Mouse (Mus musculus) right cerebral cortex, postnatal 10 days (tissue): ENCODE data around the gene Ercc2.

Source experiments
- DNase-seq, 2 experiments: peaks; one replicate each; pipeline ENCODE4 v3.0.0; 2021; ENCODE audit warnings: low spot score in 2 of 2

Gene Ercc2

DNA sequence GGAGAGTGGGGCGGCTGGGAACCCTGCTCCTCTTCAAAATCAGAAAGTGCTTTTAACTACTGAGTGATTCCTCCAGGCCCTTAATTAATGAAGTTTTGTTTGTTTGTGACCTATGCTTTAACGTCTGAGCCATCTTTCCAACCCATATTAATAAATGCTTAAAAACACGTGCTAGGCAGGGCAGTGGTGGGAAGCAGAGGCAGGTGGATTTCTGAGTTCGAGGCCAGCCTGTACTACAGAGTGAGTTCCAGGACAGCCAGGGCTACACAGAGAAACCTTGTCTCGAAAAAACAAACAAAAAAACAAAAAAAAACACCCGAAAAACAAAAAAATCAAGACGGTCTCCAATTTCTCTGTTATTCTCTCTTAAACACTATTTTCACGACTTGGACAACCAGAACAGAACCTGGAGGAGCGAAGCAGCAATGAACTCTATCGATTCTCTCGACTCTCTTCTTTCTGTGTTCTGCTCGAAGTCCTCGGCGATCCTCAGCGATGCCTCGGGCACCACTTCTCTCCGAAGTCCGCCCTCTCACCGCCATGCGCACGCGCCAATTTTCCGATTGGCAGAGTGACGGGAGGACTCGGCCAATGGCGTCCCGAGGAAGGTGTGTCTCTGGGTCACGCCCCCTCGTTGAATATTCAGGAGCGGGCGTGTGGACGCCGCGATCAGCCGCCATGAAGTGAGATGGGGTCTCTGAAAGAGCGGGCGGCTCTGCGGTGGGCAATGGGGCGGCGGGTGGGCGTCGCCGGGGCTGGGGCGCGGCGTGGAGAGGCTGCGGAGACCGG lies at the start of gene Ercc2:
Gene Ercc2 (plus strand): TSS at position 634 of the 789 bp plus-strand sequence.
- DNase-seq, result peak; percentile 99 to 100

DNA sequence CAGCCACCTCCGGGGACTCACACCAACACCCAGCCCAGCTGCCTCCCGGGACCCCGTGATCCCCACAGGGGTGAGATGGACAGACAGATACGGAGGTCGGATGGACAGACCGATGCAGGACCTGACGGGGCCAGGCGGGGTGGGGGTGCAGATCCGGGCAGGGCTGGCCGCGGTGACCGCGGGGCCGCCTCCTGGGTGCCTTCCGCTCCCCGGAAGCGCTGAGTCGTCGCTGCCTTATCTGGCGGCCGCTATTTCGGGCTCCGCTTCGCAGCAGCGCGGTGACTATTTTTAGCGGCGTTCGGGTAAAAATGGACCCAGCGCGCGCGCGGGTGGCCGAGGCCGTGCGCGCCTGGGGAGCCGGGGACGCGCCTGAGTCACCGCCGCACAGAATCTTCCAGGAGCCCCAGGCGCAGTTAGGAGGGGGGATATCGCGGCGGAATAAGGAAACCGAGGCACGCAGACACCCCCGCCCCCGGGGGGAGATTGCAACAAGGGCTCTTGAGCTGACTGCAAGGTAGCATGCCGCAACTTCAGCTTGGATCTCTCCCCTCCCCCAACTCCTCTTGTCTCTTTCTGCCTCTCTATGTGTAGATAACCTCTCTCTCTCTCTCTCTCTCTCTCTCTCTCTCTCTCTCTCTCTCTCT lies 49.0 kb upstream of the Ercc2 start:
- peak; percentile 90 for DNase-seq

DNA sequence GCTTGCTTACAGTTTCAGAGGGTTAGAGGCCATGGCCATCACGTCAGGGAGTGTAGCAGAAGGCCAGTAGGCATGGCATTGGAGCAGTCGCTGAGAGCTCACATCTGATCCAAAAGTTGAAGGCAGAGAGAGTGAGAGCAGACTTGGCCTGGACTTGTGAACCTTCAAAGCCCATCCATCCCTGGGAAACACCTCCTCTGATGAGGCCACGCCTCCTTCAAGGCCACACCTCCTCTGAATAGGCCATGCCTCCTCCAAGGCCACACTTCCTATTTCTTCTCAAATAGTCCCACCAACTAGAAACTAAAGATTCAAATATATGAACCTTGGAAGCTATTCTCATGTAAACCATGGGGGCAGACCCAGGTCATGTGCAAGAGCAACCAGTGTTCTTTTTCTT lies 46.2 kb upstream of the Ercc2 start:
- DNase-seq, result no peak

DNA sequence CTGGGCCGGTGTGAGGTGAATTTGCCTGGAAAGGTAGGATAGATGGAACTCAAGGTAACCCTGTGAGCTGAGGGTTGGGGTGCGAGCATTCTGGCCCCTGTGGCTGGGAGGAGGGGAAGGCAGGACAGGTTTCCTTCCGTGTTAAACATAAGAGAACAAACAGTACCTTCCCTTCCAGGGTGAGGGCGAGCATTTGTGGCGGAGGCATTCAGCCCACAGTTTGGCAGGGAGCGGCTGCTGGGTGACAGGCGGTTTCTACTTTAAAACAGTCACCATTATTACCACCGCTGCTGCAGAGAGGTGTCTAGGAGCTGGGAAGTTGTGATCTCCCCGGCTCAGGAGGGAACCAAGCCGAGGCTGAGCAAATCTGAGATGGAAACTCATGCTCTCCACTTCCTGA lies 44.7 kb upstream of the Ercc2 start:
- DNase-seq, result no peak

DNA sequence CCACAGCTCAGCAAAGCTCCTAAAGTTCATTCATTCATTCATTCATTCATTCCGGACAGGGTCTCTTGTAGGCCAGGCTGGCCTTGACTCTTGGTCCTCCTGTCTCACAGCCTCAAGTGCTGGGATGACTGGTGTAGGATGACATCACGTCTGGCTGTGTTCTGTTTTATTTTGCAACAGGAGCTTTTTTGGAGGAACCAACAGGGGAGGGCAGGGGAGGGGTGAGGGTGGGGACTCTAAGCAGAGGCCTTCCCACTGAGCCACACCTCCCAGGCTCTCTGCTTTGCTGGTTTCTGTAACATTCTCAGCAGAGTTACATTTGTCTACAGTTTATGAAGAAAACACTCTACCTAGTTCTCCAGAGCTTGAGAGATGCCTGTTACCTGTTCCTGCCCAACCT lies 43.8 kb upstream of the Ercc2 start:
- DNase-seq, result no peak

DNA sequence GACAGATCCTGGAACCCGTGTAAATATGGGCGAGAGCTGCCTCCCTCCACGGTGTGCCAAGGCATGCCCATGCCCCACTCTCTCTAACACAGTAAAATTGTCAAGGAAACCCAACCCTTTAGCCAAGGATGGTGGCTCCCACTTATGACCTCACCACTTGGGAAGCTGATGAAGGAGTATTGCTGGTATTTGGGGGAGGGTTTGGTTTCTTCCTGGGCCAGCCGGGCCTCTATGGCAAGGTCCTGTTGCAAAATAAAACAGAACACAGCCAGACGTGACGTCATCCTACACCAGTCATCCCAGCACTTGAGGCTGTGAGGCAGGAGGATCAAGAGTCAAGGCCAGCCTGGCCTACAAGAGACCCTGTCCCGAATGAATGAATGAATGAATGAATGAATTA lies 43.2 kb upstream of the Ercc2 start:
- no peak for DNase-seq

DNA sequence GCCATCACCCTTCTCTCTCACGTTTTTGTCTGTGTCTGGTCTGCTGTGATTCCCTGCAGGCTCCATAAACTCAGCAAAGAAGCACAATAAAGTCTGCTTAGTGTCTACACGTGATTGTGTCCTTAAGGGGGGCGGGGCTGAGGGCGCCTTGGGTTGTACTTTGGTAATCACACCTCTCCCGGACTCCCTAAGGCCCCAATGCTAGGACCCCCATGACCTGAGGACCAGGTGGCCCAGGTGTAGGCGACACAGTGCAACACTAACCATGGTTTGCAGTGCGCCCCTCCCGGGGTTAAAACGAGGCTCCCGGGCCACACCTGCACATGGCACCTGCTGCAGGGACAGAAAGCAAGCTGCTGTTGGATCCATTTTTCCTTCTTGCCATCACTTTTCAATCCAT lies 40.6 kb upstream of the Ercc2 start:
- no peak for DNase-seq

DNA sequence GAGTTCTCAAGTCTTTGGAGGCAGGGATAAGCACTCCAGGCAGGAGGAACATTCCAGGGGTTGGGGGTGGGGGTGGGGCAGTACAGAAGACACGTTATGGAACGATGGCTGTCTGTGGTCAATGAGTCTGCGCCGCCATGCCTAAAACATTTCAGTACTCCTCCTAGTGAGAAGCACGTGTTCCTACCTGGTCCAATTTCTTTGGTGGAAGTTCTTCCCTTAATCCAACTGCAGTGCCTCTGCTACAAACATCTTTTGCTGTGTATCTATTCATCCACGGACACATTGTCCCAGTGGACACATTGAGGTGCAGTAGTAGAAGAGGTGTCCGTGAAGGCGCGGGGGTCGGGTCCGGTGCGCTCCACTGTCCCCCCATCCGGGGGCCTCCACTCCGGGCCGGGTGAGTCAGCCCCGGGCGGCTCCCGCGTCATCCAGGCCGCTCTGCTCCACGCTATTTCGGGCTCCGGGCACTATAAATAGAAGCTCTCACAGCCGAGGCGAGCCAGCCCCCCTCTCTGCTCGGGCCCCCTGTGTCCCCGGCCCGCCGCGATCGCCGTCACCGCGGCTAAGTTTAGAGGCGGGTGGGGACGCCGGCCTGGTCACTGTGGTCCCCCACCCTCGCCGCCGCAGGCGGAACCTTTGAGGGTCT lies 39.9 kb upstream of the Ercc2 start:
- peak; percentile 56 to 65 for DNase-seq

DNA sequence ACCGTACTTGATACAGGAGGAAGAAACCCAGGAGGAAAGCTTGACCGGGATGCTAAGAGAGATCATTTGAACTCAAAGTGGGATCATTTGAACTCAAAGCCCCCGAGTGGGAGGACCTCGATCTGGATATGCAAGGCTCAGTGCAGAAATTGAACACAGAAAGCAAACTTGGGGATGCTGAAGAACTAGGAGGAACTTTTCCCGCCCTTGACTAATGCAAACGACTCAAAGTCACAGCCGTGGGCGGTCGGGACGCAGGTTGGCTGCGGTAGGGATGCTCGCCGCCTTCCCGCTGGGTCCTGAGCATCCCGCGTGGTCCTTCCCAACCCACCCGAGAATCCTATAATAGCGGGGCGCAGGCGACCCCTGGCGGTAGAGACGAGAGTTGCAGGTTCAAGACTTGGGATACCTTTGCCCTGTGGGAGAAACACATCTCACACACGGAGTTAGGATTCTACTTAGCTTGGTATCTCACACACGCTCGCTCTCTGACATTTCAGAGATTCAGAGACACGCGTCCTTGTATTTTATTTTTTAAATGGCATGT lies 39.3 kb upstream of the Ercc2 start:
- peak; percentile 91 to 93 for DNase-seq

DNA sequence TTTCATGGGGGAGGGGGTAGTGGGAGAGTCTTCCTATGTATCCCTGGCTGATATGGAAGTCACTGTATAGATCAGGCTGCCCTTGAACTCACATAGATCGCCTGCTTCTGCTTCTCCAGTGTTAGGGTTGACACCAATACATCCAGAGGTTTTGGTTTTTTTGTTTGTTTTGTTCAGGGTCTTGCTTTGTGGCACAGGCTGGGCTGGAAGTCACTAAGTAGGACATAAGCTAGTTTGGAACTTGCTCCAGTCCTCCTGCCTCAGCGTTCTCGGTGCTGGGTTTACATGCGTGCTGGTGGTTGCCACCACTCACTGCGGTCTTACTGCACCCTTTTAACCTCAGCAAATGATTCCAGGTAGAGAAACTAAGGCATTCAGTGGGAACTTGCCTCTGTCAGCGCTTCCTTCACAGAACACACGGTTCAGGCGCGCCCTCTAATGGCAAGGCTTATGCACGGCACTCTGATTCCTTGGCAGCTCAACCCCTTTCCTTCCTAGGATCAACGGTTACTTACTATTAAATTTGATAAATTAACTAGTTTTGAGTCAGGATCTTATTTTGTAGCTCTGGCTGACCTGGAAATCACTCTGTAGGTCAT lies 38.5 kb upstream of the Ercc2 start:
- peak; percentile 68 to 83 for DNase-seq

DNA sequence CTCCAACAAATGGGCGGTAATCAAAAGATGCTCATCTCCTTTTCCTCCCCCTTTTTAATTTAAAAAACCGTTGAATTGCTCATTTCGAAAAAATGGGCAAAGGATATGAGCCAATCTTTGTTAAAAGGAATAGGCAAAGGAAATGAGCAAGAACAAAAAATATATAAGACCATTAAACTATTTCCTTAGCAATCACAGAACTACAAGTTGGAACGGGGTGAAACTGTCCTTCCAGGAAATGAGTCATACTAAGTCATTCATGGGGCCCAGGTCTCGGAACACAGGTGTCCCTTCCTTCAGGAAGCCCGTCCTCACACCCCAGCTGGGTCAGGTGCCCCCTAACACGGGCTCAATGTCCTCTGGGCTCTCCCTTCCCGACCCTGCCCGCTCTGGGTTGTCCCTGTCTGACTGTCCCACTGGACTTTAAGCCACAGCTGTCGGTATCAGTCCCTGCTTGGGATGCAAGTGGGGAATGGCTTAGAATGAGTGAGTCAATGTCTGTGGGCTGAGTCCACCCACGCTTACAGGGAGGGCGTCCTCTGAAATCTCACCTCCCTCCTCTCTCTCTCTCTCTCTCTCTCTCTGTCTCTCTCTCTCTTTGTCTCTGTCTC lies 37.5 kb upstream of the Ercc2 start, which contains the start of gene Ercc1:
Gene Ercc1 (plus strand): TSS at position 542 of the 611 bp plus-strand sequence.
- DNase-seq, result peak in 1 of 2 experiments; percentile 48

DNA sequence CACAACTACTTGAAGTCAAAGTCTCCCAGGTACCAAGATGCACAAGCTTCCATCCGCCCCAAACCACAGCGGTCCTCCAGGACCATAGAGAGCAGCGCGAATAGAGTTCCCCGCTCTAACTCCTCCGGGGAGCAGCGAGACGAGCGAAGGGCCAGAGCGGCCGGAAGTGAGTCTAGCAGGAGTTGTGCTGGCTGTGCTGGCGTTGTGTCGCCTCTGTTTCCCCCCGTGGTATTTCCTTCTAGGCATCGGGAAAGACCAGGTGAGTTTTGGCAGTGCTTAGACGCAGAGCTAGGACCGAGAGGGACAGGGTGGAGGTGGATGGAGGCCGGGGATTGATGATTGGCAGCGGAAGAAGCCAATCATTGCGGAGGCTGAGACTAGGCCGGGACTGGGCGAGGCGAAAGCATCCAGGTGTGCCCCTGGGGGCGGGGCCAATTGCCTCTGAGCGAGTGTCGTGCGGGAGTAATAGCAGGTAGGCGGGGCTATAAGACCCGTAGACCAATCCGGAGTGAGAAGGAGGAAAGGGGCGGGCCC lies 36.8 kb upstream of the Ercc2 start:
- peak; percentile 97 for DNase-seq

DNA sequence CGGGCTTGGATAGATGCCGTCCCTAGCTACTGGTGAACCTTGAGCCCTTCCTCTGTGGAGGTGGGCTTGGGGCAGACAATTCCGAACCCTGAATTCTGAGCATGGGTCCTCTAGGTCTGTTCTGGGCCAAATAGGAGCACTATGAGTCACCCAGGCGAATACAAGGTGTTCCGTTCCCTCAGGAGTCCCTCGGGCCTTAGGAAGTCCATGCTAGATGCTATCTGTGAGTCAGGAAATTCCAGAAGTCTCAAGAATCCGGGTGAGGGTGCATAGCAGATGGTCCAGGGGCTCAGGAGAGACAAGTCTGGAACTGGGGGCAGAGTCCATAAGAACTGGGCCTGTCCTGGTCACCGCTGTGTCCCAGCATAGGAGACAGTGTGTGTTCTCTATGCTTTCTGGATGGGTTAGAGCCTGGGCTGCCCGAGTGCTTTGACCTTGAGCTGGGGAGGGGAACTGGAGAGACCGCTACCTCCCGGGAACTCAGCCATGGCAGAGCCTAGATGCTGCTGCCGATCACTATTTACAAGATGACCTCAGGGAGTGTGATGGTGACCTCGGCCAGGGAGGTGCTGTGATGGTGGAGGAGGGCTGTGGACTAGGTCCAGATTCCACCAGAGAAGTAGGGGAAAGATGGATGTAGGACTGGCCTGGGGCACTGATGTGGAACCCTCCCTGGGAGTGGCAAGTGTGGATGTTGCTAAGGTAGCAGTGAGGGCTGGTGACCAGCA lies 32.5 kb upstream of the Ercc2 start:
- DNase-seq, result no peak

DNA sequence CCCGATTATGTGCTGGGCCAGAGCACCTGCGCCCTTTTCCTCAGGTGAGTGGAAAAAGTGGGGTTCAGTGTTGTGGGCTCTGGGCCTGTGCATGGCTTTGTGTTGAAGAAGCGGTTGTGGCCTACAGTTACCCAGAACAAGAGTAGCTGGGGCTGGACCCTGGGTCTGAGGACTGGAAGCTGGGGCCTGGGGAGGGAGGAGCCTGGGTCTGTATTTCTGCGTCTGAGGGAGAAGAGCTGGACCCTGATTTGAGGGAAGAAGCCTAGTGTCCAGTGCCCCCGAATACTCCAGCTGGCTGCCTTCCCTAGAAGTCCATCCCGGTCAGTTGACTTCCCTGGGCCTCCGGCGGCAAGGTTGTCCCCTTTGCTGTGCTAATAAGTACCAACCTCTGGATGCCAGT lies 31.6 kb upstream of the Ercc2 start:
- DNase-seq, result no peak

DNA sequence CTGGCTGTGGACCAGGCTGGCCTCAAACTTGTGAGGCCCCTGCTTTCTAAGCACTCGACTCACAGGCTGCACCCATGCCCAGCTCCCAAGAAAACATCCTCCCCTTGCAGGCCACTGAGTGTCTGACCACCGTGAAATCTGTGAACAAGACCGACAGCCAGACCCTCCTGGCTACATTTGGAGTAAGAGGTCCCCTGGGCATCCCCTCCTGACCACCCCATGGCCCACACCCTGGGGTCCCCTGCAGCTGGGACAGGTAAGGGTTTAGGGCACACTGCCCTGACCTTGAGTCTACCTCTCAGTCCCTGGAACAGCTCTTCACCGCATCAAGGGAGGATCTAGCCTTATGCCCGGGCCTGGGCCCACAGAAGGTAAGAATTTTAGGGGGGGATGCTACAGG lies 26.8 kb upstream of the Ercc2 start:
- DNase-seq, result no peak

DNA sequence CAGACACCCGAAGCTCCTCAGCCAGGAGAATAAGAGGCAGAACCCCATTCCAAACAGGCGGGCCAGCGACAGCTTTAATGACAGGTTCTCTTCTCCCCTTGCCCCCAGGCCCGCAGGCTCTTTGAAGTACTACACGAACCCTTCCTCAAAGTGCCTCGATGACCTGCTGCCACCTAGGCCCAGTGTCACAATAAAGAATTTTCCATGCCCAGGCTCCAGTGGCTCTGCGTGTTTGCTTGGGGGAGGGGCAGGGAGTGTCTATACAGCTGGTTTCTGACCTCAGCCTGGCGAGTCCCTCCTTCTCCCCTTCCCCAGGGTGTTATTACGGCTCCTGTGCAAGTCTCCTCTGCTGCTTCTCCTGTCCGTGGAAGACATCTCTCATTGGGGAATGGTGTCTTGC lies 25.5 kb upstream of the Ercc2 start:
- no peak for DNase-seq

DNA sequence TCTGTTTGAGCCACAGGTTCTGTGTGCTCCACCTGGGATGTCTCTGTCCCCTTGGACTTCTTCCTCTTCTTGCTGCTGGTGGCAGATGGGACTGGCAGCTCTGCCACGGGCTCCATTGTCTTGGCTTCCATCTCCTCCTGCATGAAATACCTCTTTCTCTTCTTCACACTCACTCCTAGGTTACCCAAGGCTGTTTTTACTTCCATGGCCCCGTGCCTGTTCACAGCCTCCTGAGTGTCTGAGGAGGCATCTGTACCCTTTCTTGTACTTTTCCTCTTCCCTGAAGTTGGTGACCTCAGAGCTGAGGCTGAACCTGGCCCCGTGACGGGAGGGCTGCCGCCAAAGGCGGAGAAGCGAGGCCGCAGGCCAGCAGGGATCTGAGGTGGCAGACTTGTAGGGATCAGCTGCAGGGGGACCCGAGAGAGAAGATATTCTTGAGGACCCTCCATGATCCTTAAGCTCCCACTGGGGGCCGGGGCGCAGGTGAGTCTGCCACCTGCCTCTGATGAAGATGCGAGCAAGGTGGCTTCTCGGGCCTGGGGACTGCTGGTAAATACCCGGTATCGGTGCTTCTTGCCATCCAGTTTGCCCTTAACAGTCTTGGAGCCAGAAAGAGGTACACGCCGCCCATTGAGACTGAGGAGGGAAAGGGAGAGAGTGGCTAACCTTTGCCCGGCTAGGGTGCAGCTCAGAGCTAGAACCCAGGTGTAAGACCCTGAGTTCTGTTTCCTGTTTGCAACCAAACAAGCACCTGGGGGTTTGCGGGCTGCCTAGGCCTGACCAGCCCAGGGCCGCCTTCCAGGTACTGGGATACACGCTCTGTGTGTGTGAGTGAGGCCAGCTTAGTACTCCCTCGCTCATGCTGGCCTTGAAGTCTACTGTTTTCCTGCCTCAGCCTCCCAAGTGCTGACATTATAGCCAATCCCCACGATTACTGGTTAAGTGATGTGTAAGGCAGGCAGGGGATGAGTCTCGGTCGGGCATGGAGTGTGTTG lies 24.1 kb upstream of the Ercc2 start:
- DNase-seq, result no peak

DNA sequence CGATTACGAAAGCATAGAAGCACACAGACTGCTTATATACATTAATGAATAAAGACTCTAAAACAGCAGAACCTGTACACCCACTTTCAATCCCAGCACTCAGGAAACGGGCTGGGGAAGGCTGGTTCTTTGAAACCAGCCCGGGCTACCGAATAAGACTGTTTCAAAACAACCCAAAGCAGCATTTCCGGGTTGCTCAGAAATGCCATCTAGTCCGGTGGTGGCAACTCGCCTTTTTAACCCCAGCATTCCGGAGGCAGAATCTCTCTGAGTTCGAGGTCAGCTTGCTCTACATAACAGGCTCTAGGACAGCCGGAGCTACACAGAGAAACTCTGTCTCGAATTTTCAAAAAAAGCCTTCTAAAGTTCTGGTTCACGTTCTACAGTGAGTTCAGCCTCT lies 23.2 kb upstream of the Ercc2 start:
- no peak for DNase-seq

DNA sequence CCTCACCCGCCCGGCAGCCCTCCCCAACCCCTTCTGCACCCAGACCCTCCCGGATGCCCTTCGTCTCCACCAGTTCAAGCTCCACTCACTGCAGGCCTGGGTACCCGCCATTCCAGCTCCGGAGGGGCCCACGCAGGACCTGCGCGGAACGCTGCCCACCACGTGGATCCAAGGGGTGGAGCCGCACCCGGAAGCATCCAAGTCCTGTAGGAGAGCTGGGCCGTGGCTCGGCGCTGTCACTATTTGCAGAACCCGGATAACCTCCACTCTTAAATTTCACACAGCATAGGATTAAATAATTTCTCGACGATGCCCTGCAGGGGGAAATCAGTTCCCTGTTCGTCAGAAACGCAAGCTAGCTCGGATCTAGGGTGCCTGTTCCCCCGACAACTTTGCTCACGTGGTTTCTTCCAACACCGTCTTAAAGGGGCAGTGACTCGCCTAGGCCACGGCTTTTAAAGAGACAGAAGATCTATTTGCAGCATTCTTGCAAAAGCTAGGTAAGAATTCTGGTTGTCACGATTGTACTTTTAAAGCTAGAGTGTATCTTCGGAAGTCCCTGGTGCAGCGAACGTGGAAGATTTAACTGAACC lies 22.4 kb upstream of the Ercc2 start, which contains the start of the genes Cd3eap and Ppp1r13l:
Gene Cd3eap (minus strand): TSS at position 185 of the 593 bp plus-strand sequence.
Gene Ppp1r13l (plus strand): TSS at position 451 of the 593 bp plus-strand sequence.
- peak; percentile 93 to 94 for DNase-seq
